Mouse (Mus musculus): ENCODE data around the gene Cmtm4.
"Not testable (repeated sequence)": the region's sequence is repeated elsewhere in the genome, so short reads cannot be mapped to it uniquely, and the experiment has no call there.

Gene Cmtm4

DNA sequence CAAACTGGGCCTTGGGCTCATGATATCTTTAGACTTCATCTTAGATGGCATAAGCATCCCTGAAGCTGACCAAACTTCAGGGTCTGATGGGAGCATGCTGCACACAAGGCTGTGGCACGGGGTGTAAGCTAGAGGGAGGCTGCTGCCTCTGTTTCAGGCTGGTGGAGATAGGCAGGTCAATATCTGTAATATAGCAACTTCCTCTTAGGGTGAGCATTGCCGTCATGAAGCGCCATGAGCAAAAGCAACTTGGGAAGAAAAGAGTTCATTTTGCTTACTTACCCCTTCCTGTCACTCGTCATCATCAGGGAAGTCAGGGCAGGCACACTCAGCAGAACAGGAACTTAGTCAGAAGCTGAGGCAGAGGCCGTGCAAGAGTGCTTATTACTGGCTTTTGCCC is 61.8 kb downstream of the Cmtm4 start:
- DNase-seq, result no peak

DNA sequence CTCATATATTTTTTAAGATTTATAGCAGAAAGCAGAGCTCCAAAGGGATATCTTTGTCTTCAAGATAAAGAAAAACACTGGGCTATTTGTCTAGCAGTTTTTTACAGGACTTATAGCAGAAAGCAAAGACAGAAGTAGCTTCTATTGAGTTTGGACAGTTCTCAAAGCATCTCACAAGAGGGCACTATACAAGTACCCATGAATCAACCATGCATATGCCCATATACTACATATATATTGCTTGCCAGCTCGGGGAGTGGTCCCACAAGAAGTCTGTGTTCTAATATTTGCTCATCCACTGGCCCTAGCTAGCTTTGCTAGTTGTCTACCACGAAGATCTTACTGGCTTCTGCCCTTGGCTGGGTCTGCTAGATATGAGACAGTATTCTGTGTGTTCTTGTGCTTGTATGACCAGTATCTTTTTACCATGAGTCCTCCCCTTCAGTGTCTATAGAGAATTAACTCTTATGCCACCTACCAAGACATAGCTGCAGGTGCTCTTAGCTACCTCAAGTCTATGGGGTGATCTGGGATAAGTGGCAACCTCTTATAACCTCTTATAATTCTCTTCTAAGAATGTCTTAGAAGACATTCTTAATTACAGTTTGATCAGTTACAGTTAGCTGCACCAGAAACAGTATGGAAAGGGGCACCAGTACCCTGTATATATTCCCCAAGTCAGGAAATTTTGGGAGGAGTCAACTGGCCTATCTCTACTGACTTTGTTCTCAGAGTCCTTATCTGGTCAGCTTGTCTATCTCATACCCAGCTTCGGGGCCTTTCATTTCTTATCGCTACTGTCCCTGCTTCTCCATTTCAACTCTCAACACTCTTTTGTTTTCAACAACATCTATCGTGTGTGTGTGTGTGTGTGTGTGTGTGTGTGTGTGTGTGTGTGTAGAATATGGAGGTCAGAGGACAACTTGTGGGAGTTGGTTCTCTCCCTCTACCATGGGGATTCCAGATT is 62.7 kb downstream of the Cmtm4 start:
- no peak for DNase-seq

DNA sequence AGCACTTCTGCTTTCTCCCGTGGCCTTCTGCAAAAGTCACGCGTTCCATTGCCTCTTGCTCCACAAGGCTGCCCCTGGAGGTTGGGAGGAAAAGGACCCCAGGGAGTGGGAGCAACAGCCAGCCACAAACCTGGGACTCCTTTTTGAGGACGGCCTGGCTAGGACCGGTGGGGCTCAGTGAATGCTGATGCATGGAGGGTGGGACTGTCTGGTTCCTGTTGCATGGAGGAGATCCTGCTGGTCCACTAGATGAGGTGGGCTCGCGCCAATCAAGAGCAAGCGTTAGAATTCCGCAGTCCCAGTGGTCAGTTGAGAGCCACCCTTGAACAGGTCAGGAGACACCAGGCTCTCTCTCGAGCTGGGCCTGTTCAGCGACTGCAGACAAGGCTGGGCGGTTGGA is 73.7 kb downstream of the Cmtm4 start, which contains the start of gene Cmtm2b:
TSS of gene Cmtm2b (plus strand) at position 301 of the 400 bp plus-strand sequence.
- DNase-seq, result not testable (repeated sequence)

DNA sequence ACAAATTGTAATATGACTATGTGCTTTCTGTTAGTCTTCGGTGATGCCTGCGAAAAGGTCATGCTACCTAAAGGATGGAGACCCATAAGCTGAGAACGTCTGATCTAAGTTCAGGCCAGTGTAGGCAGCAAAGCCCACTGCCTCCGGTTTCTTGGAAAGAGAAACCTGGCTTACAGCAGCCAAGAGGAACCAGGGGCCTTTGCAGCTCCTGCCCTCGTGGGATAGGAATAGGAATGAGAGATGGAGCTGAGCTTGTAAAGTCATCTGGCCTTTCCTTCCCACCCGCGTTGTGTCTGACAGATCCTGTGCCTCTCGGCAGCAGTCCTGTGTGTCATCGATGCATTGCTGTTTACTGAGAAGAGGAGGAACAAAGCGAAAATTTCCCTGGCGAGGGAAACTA is 74.3 kb downstream of the Cmtm4 start, which contains the start of gene Gm11020:
TSS of gene Gm11020 (plus strand) at position 301 of the 400 bp plus-strand sequence.
- not testable (repeated sequence) for DNase-seq

DNA sequence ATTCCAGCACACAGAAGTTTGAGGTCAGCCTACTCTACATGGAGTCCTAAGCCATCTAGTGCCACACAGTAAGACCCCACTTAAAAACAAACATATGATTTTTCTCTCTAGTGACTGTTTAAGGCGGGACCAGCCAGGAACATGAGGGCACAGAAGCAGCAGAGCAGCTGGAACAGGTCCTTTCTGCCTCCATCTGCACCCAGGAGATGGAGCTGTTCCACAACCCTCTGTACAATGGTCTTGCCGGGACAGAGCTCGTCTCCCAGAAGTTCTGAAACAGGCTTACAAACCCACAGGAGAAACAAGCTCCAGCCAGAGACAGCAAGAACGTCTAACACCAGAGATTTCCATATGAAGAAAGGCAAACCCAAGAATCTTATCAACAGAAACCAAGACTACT is 82.3 kb downstream of the Cmtm4 start:
- DNase-seq, result no peak

DNA sequence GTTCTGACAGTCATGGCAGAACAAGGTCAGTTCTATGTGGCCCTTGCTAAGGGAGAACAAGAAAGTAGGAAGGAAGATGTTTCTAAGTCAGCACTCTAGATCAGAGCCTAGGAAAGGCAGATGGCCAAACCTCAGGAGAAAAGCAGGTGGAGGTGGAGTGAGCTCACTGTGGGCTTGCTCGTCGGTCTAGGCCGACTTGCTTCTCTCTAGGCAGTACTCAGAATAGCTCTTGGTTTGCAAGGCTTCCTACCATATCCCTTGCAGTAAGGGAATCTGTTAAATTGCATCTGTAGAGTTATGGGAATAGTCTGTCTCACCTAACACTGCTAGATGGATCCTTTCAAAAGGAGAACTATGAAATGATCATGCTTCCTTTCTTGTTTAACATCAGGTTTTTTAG is 83.6 kb downstream of the Cmtm4 start:
- DNase-seq, result not testable (repeated sequence)

DNA sequence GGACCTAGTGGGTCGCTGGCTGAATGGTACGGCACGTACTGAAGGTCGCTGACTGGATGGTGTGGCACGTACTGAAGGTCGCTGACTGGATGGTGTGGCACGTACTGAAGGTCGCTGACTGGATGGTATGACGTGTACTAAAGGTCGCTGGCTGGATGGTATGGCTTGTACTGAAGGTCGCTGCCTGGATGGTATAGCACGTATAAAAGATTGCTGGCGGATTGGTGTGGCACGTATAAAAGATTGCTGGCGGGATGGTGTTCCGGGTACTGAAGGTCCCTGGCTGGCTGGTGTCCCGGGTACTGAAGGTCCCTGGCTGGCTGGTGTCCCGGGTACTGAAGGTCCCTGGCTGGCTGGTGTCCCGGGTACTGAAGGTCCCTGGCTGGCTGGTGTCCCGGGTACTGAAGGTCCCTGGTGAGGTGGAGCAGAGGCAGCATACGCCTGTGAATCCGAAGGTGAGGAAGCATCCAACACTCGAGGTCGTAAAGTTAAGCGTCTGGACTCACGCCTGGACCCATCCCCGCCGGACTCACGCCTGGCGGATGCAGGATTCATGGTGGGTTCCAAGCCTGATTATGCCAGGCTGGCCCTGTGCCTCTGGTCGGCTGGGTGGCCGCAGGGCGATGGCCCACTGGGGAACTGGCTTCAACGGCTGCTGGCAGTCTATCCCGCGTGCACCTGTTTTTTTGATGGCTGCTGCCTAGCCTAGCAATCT is 86.0 kb downstream of the Cmtm4 start, which contains the start of the genes Gm45711 and Cmtm1:
TSS of gene Gm45711 (minus strand) at position 641 of the 715 bp plus-strand sequence.
TSS of gene Cmtm1 (minus strand) at position 705 of the 715 bp plus-strand sequence.
- not testable (repeated sequence) for DNase-seq

DNA sequence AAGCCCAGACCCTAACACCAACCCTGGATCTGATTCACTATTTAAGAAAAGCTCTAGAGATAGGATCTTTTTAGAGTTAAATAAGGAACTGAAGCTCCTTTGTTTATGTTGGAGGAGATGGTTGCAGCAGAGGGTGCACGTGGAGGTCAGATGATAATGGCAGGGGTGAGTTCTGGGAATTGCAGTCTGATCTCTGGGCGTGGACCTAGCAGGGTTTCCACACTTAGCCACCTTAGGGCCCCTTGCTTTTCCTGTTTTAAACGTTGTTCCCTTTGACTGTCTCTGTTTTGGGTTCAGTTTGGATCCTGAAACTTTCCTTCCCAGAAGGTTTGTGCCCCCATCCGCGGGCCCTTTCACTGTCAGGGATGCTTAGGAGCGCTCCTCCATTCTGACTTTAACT is 87.3 kb downstream of the Cmtm4 start:
- not testable (repeated sequence) for DNase-seq

DNA sequence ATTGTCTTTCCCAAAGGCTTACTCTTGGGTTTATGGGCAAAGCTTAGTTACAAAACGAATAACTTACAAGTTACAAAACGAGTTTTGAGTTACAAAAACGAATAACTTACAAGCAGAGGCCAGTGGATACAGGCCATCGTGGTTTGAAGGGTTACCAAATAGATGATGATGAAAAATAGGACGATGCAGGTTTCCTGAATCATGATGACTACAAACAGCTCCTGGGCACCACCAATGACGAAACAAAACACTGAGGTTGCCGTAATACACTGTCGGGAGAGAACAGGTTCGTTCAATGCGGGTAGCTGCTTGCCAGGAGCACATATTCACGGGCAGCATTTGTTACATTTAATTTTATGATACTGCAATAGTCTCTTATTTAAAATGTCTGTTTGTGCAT is 90.6 kb downstream of the Cmtm4 start:
- DNase-seq, result no peak

DNA sequence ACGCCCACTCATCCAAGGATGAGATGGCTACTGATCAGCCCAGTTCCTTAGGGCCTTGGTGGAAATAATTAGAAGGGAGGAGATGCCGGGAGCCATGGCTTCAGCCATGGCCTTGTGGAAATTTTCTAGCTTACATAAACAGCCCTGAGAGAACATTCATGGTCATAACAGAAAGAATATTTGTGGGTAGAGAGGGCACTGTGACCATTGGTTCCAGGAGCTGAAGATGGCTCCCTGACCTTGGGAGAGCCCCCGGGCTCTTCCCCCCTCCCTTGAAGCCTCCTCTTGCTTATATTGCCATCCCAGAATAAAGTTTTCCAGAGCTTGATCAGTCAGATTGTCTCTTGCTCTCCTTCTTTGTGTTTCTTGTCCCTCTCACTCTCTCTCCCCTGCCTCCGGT is 93.1 kb downstream of the Cmtm4 start:
- not testable (repeated sequence) for DNase-seq

DNA sequence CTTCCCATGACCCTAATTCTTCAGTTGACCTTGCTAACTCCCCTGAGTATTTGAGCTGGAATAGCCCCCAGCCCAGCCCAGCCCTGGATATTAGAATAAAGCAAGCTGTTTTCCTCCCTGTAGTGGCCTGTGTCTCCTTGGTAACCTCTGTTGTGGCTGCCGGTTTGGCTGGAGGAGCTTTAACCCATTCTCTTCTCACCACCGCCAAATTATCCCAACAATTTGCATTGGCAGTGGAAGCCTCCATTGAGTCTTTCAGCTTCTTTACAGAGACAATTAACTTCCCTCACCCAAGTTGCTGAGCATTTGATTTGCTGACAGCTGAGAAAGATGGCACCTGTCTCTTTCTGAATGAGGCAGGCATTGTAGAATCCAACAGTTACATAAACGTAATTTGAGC is 94.0 kb downstream of the Cmtm4 start:
- not testable (repeated sequence) for DNase-seq
